Mouse (Mus musculus) lung, postnatal 0 days (tissue): ENCODE measurements around the gene Gm17334. TPM values are rescaled to one million over a fixed set of nuclear protein-coding genes. Genes with fewer than 3 reads are reported as not detected.
A peak's percentile ranks its signal among the peaks of the same experiment; 100 is the strongest.

Experiments used
- ATAC-seq: fragments of 200-750 bp; cut with Nextera tagmentation; 2 replicates; pipeline ENCODE4 v1.8.0; 2017; ENCODE audit warnings: moderate library complexity
- DNase-seq: peaks from one replicate; pipeline ENCODE4 v3.0.0-alpha.2; 2016; ENCODE audit warnings: low spot score
- H3K27ac ChIP-seq: fragments of 300-500 bp; sonication (generic); 2 replicates; pipeline ENCODE4 v1.5.1; 2014; ENCODE audit warnings: antibody characterized with exemption, mild to moderate bottlenecking, low read length, mixed read lengths
- H3K27me3 ChIP-seq: fragments of 300-500 bp; sonication (generic); replicated peaks from 2 replicates; pipeline ENCODE4 v1.6.1; 2014; ENCODE audit warnings: low read length, mixed read lengths; ENCODE audit not compliant: insufficient read depth
- H3K36me3 ChIP-seq: fragments of 300-500 bp; sonication (generic); 2 replicates; pipeline ENCODE4 v1.6.1; 2014; ENCODE audit warnings: low read length, mixed read lengths; ENCODE audit not compliant: insufficient read depth
- H3K4me1 ChIP-seq: fragments of 300-500 bp; sonication (generic); 2 replicates; pipeline ENCODE4 v1.6.1; 2014; ENCODE audit warnings: antibody characterized with exemption, low read depth, low read length, mixed read lengths; ENCODE audit not compliant: insufficient read depth
- H3K4me2 ChIP-seq: fragments of 300-500 bp; sonication (generic); replicated peaks from 2 replicates; pipeline ENCODE4 v1.6.1; 2014; ENCODE audit warnings: low read depth, mild to moderate bottlenecking, low read length, moderate library complexity, mixed read lengths
- H3K4me3 ChIP-seq: fragments of 300-500 bp; sonication (generic); 2 replicates; pipeline ENCODE4 v1.5.1; 2014; ENCODE audit warnings: low read depth, low read length
- H3K9ac ChIP-seq: fragments of 300-500 bp; sonication (generic); replicated peaks from 2 replicates; pipeline ENCODE4 v1.6.1; 2014; ENCODE audit warnings: low read depth, mild to moderate bottlenecking
- H3K9me3 ChIP-seq: fragments of 300-500 bp; sonication (generic); 2 replicates; pipeline ENCODE4 v1.6.1; 2016; ENCODE audit warnings: low read length, mixed read lengths
- CTCF ChIP-seq: IDR thresholded peaks from 2 replicates; pipeline ENCODE4 v1.5.1; 2016; ENCODE audit warnings: antibody characterized with exemption, mild to moderate bottlenecking
- EP300 ChIP-seq: IDR thresholded peaks from 2 replicates; pipeline ENCODE4 v1.6.1; 2016; ENCODE audit warnings: antibody characterized with exemption, mild to moderate bottlenecking, control low read depth
- WGBS: fragments of 180-500 bp; shearing (Covaris S2); extraction: QIAGEN DNeasy Blood & Tissue Kit; methylation state at CpG from one replicate; pipeline ENCODE4 v1.1.7; 2014; 5-methylcytosine and 5-hydroxymethylcytosine counted together
- polyA plus RNA-seq: library from polyadenylated mRNA; unstranded; fragments of >200 nt; fragmentation: Nextera tagmentation; extraction: Ambion mirVana; gene quantifications from 2 replicates; pipeline ENCODE4 v1.2.1, GENCODE M21; 2015

The Gm17334 gene
- polyA plus RNA-seq, 1 experiment from 2014 or later = 0.61 TPM

GRCm38 (mm10) chr11:53770125-53770791 is 2.7 kb downstream of the Gm17334 start:
- Histone ChIP-seq H3K36me3 (peaks cover 14% of the 10 kb centered on the region), H3K4me1 (peaks cover 13% of the 10 kb centered on the region), H3K4me3 (peak overlapping the region; percentile 82), H3K9me3 (no peaks in the 10 kb centered on the region), H3K27ac (peak overlapping the region; percentile 98), H3K9ac (peak overlapping the region; percentile 92), H3K27me3 (no peaks in the 10 kb centered on the region), H3K4me2 (peak overlapping the region; percentile 68)
- under 1% methylated on average over 44 of the region's 75 CpGs for WGBS
- ATAC-seq (peak; percentile 88), DNase-seq (peak; percentile 89)
- TF ChIP-seq CTCF = peak; percentile 51
- no peak for TF ChIP-seq EP300

- ATAC-seq (peak; percentile 96), DNase-seq (peak; percentile 98)
- WGBS = 0% methylated on average over 40 of the region's 40 CpGs
- Histone ChIP-seq H3K4me3 (peak within 1 kb of the TSS; percentile 82), H3K4me2 (peak within 1 kb of the TSS; percentile 68), H3K27me3 (no peaks in the 10 kb centered on the region), H3K36me3 (peaks cover 8% of the 10 kb centered on the region; the same call in 1 of the 2 replicates), H3K9ac (peak within 1 kb of the TSS; percentile 92), H3K9me3 (no peaks in the 10 kb centered on the region), H3K27ac (peak within 1 kb of the TSS; percentile 98), H3K4me1 (peaks cover 14% of the 10 kb centered on the region)
- no peak for TF ChIP-seq CTCF
- TF ChIP-seq EP300 = no peak
These were observed 3.2 kb downstream of the Gm17334 start, which contains the start of gene Irf1 for GRCm38 (mm10) chr11:53769760-53770124. Irf1 (plus strand) TSS chr11:53770014.

- peak overlapping the region; percentile 68 for H3K4me2 ChIP-seq
- peak; percentile 24; the same call in 1 of the 2 replicates for ATAC-seq
- H3K4me1 ChIP-seq = peaks cover 20% of the 10 kb centered on the region
- no peaks in the 10 kb centered on the region for H3K27me3 ChIP-seq
- H3K4me3 ChIP-seq = peak overlapping the region; percentile 82; the same call in 1 of the 2 replicates
- WGBS = 46% methylated on average over 12 of the region's 12 CpGs
- TF ChIP-seq CTCF (no peak), EP300 (peak; percentile 59; the same call in 1 of the 2 replicates)
- DNase-seq = peak; percentile 63
- H3K9ac ChIP-seq = 0 out of 2 replicates have a peak overlapping the region, but pooled peaks have one; percentile 92
- no peaks in the 10 kb centered on the region for H3K9me3 ChIP-seq
- H3K27ac ChIP-seq = peak overlapping the region; percentile 98
- peaks cover 4% of the 10 kb centered on the region; the same call in 1 of the 2 replicates for H3K36me3 ChIP-seq
These were observed 3.8 kb downstream of the Gm17334 start for GRCm38 (mm10) chr11:53769185-53769576.

- Histone ChIP-seq H3K4me2 (no peak overlapping the region), H3K9me3 (no peaks in the 10 kb centered on the region), H3K4me3 (no peak overlapping the region), H3K27me3 (no peaks in the 10 kb centered on the region), H3K9ac (no peak overlapping the region), H3K36me3 (no peaks in the 10 kb centered on the region), H3K4me1 (peaks cover 20% of the 10 kb centered on the region), H3K27ac (0 out of 2 replicates have a peak overlapping the region, but pooled peaks have one; percentile 98)
- DNase-seq (no peak), ATAC-seq (no peak)
- WGBS = 76% methylated on average over 13 of the region's 13 CpGs
- TF ChIP-seq CTCF = no peak
These were observed 4.4 kb downstream of the Gm17334 start for GRCm38 (mm10) chr11:53768422-53769184.

- Histone ChIP-seq H3K27ac (peak overlapping the region; percentile 99), H3K4me1 (peaks cover 32% of the 10 kb centered on the region), H3K27me3 (no peaks in the 10 kb centered on the region), H3K4me2 (no peak overlapping the region), H3K36me3 (no peaks in the 10 kb centered on the region), H3K9me3 (no peaks in the 10 kb centered on the region), H3K9ac (peak overlapping the region; percentile 48; the same call in 1 of the 2 replicates), H3K4me3 (no peak overlapping the region)
- TF ChIP-seq EP300 (no peak), CTCF (no peak)
- ATAC-seq (no peak), DNase-seq (no peak)
- 58% methylated on average over 5 of the region's 5 CpGs for WGBS
These were observed 8.4 kb downstream of the Gm17334 start for GRCm38 (mm10) chr11:53764581-53764980.

- H3K4me3 ChIP-seq = peak overlapping the region; percentile 30
- no peaks in the 10 kb centered on the region for H3K9me3 ChIP-seq
- H3K4me2 ChIP-seq = peak overlapping the region; percentile 63
- peak overlapping the region; percentile 48 for H3K9ac ChIP-seq
- H3K36me3 ChIP-seq = no peaks in the 10 kb centered on the region
- ATAC-seq (peak; percentile 80), DNase-seq (peak; percentile 96)
- TF ChIP-seq EP300 = peak; percentile 27; the same call in 1 of the 2 replicates
- TF ChIP-seq CTCF = peak; percentile 69
- H3K27me3 ChIP-seq = no peaks in the 10 kb centered on the region
- H3K27ac ChIP-seq = peak overlapping the region; percentile 99
- H3K4me1 ChIP-seq = peaks cover 33% of the 10 kb centered on the region
- 1% methylated on average over 26 of the region's 33 CpGs for WGBS
These were observed 9.4 kb downstream of the Gm17334 start for GRCm38 (mm10) chr11:53763496-53764140.
